Mouse (Mus musculus): ENCODE data around the gene Pde4a. TPM values are rescaled to one million over a fixed set of nuclear protein-coding genes. Genes with fewer than 3 reads are reported as not detected.

Pde4a gene
- polyA plus RNA-seq, 1 experiment from 2014 or later, result 5.3 TPM

GRCm38 (mm10) chr9:21141922-21142321 is 23.6 kb upstream of the Pde4a start:
- WGBS, result 90% methylated on average over 14 of the region's 14 CpGs
- Histone ChIP-seq H3K9ac (ENCODE audit: low read length) (no peak overlapping the region), H3K9me3 (ENCODE audit: control insufficient read depth, low read length) (no peaks in the 10 kb centered on the region), H3K4me1 (ENCODE audit: control insufficient read depth, insufficient read depth, low read length) (peaks cover 3% of the 10 kb centered on the region; the same call in 1 of the 2 replicates), H3K36me3 (ENCODE audit: control insufficient read depth, insufficient read depth, low read length) (peaks cover 43% of the 10 kb centered on the region), H3K4me3 (ENCODE audit: low read depth, low read length) (no peak overlapping the region), H3K27me3 (ENCODE audit: control insufficient read depth, insufficient read depth, low read length) (no peaks in the 10 kb centered on the region), H3K4me2 (ENCODE audit: low read depth, severe bottlenecking) (no peak overlapping the region), H3K27ac (replicated peaks; ENCODE audit: low read depth, low read length) (no peak overlapping the region)
- ATAC-seq (ENCODE audit: insufficient number of reproducible peaks, low FRiP score, low TSS enrichment, low read depth) (no peak), DNase-seq (ENCODE audit: low spot score) (no peak)

- H3K9ac ChIP-seq (ENCODE audit: low read length), result no peak overlapping the region
- DNase-seq (ENCODE audit: low spot score), result no peak
- ATAC-seq (ENCODE audit: insufficient number of reproducible peaks, low FRiP score, low TSS enrichment, low read depth), result no peak
- no peak overlapping the region for H3K4me3 ChIP-seq (ENCODE audit: low read depth, low read length)
- WGBS, result 98% methylated on average over 3 of the region's 3 CpGs
- H3K36me3 ChIP-seq (ENCODE audit: control insufficient read depth, insufficient read depth, low read length), result peaks cover 43% of the 10 kb centered on the region
- H3K4me1 ChIP-seq (ENCODE audit: control insufficient read depth, insufficient read depth, low read length), result peaks cover 25% of the 10 kb centered on the region
- H3K4me2 ChIP-seq (ENCODE audit: low read depth, severe bottlenecking), result no peak overlapping the region
- no peaks in the 10 kb centered on the region for H3K9me3 ChIP-seq (ENCODE audit: control insufficient read depth, low read length)
- H3K27ac ChIP-seq (replicated peaks; ENCODE audit: low read depth, low read length), result no peak overlapping the region
- no peaks in the 10 kb centered on the region for H3K27me3 ChIP-seq (ENCODE audit: control insufficient read depth, insufficient read depth, low read length)
Observed at GRCm38 (mm10) chr9:21144361-21144760, 21.2 kb upstream of the Pde4a start.

GRCm38 (mm10) chr9:21145431-21145830 is 20.1 kb upstream of the Pde4a start:
- no peak overlapping the region for H3K27ac ChIP-seq (replicated peaks; ENCODE audit: low read depth, low read length)
- no peaks in the 10 kb centered on the region for H3K9me3 ChIP-seq (ENCODE audit: control insufficient read depth, low read length)
- 0 out of 2 replicates have a peak overlapping the region, but pooled peaks have one; percentile 7 for H3K9ac ChIP-seq (ENCODE audit: low read length)
- peaks cover 36% of the 10 kb centered on the region for H3K36me3 ChIP-seq (ENCODE audit: control insufficient read depth, insufficient read depth, low read length)
- no peak overlapping the region for H3K4me2 ChIP-seq (ENCODE audit: low read depth, severe bottlenecking)
- H3K4me3 ChIP-seq (ENCODE audit: low read depth, low read length), result no peak overlapping the region
- 96% methylated on average over 4 of the region's 4 CpGs for WGBS
- peaks cover 25% of the 10 kb centered on the region for H3K4me1 ChIP-seq (ENCODE audit: control insufficient read depth, insufficient read depth, low read length)
- no peaks in the 10 kb centered on the region for H3K27me3 ChIP-seq (ENCODE audit: control insufficient read depth, insufficient read depth, low read length)
- DNase-seq (ENCODE audit: low spot score), result no peak
- no peak for ATAC-seq (ENCODE audit: insufficient number of reproducible peaks, low FRiP score, low TSS enrichment, low read depth)

GRCm38 (mm10) chr9:21146722-21147121 is 18.8 kb upstream of the Pde4a start:
- no peak for ATAC-seq (ENCODE audit: insufficient number of reproducible peaks, low FRiP score, low TSS enrichment, low read depth)

GRCm38 (mm10) chr9:21148427-21148826 is 17.1 kb upstream of the Pde4a start:
- DNase-seq (ENCODE audit: low spot score) (no peak), ATAC-seq (ENCODE audit: insufficient number of reproducible peaks, low FRiP score, low TSS enrichment, low read depth) (no peak)
- H3K27ac ChIP-seq (replicated peaks; ENCODE audit: low read depth, low read length), result no peak overlapping the region
- H3K9me3 ChIP-seq (ENCODE audit: control insufficient read depth, low read length), result no peaks in the 10 kb centered on the region
- H3K4me2 ChIP-seq (ENCODE audit: low read depth, severe bottlenecking), result peak overlapping the region; percentile 79
- peaks cover 15% of the 10 kb centered on the region for H3K36me3 ChIP-seq (ENCODE audit: control insufficient read depth, insufficient read depth, low read length)
- peaks cover 31% of the 10 kb centered on the region for H3K4me1 ChIP-seq (ENCODE audit: control insufficient read depth, insufficient read depth, low read length)
- no peaks in the 10 kb centered on the region for H3K27me3 ChIP-seq (ENCODE audit: control insufficient read depth, insufficient read depth, low read length)
- peak overlapping the region; percentile 82 for H3K9ac ChIP-seq (ENCODE audit: low read length)
- peak overlapping the region; percentile 77 for H3K4me3 ChIP-seq (ENCODE audit: low read depth, low read length)

More at GRCm38 (mm10) chr9:21146722-21147121, 18.8 kb upstream of the Pde4a start:
- no peak overlapping the region; the same call in 1 of the 2 replicates for H3K9ac ChIP-seq (ENCODE audit: low read length)
- WGBS, result 52% methylated on average over 10 of the region's 10 CpGs
- DNase-seq (ENCODE audit: low spot score), result peak; percentile 64
- H3K27ac ChIP-seq (replicated peaks; ENCODE audit: low read depth, low read length), result 0 out of 2 replicates have a peak overlapping the region, but pooled peaks have one; percentile 39
- peak overlapping the region; percentile 26; the same call in 1 of the 2 replicates for H3K4me2 ChIP-seq (ENCODE audit: low read depth, severe bottlenecking)
- no peaks in the 10 kb centered on the region for H3K27me3 ChIP-seq (ENCODE audit: control insufficient read depth, insufficient read depth, low read length)
- peaks cover 32% of the 10 kb centered on the region for H3K36me3 ChIP-seq (ENCODE audit: control insufficient read depth, insufficient read depth, low read length)
- H3K4me1 ChIP-seq (ENCODE audit: control insufficient read depth, insufficient read depth, low read length), result peaks cover 25% of the 10 kb centered on the region
- H3K4me3 ChIP-seq (ENCODE audit: low read depth, low read length), result peak overlapping the region; percentile 17; the same call in 1 of the 2 replicates
- no peaks in the 10 kb centered on the region for H3K9me3 ChIP-seq (ENCODE audit: control insufficient read depth, low read length)

- DNase-seq (ENCODE audit: low spot score) (no peak), ATAC-seq (ENCODE audit: insufficient number of reproducible peaks, low FRiP score, low TSS enrichment, low read depth) (no peak)
- peaks cover 8% of the 10 kb centered on the region for H3K36me3 ChIP-seq (ENCODE audit: control insufficient read depth, insufficient read depth, low read length)
- 8% methylated on average over 8 of the region's 8 CpGs for WGBS
- no peaks in the 10 kb centered on the region for H3K27me3 ChIP-seq (ENCODE audit: control insufficient read depth, insufficient read depth, low read length)
- H3K9me3 ChIP-seq (ENCODE audit: control insufficient read depth, low read length), result no peaks in the 10 kb centered on the region
- peak overlapping the region; percentile 32; the same call in 1 of the 2 replicates for H3K27ac ChIP-seq (replicated peaks; ENCODE audit: low read depth, low read length)
- peak overlapping the region; percentile 77 for H3K4me3 ChIP-seq (ENCODE audit: low read depth, low read length)
- H3K4me2 ChIP-seq (ENCODE audit: low read depth, severe bottlenecking), result peak overlapping the region; percentile 79
- H3K9ac ChIP-seq (ENCODE audit: low read length), result peak overlapping the region; percentile 82
- peaks cover 38% of the 10 kb centered on the region for H3K4me1 ChIP-seq (ENCODE audit: control insufficient read depth, insufficient read depth, low read length)
Observed at GRCm38 (mm10) chr9:21149077-21149653, 16.3 kb upstream of the Pde4a start.

GRCm38 (mm10) chr9:21149654-21150419 is 15.7 kb upstream of the Pde4a start, which contains the start of gene Cdc37:
Gene Cdc37 (minus strand): TSS chr9:21149982.
- WGBS, result 5% methylated on average over 56 of the region's 56 CpGs
- Histone ChIP-seq H3K36me3 (ENCODE audit: control insufficient read depth, insufficient read depth, low read length) (peaks cover 1% of the 10 kb centered on the region), H3K27ac (replicated peaks; ENCODE audit: low read depth, low read length) (peak within 1 kb of the TSS; percentile 32; the same call in 1 of the 2 replicates), H3K27me3 (ENCODE audit: control insufficient read depth, insufficient read depth, low read length) (no peaks in the 10 kb centered on the region), H3K9me3 (ENCODE audit: control insufficient read depth, low read length) (no peaks in the 10 kb centered on the region), H3K4me3 (ENCODE audit: low read depth, low read length) (peak within 1 kb of the TSS; percentile 77), H3K4me2 (ENCODE audit: low read depth, severe bottlenecking) (peak within 1 kb of the TSS; percentile 79), H3K4me1 (ENCODE audit: control insufficient read depth, insufficient read depth, low read length) (peaks cover 40% of the 10 kb centered on the region), H3K9ac (ENCODE audit: low read length) (peak within 1 kb of the TSS; percentile 82)
- peak; percentile 89 for ATAC-seq (ENCODE audit: insufficient number of reproducible peaks, low FRiP score, low TSS enrichment, low read depth)
- peak; percentile 97 for DNase-seq (ENCODE audit: low spot score)

- Histone ChIP-seq H3K27ac (replicated peaks; ENCODE audit: low read depth, low read length) (no peak overlapping the region), H3K9me3 (ENCODE audit: control insufficient read depth, low read length) (no peaks in the 10 kb centered on the region), H3K4me3 (ENCODE audit: low read depth, low read length) (peak overlapping the region; percentile 27), H3K4me1 (ENCODE audit: control insufficient read depth, insufficient read depth, low read length) (peaks cover 30% of the 10 kb centered on the region), H3K9ac (ENCODE audit: low read length) (no peak overlapping the region), H3K4me2 (ENCODE audit: low read depth, severe bottlenecking) (peak overlapping the region; percentile 66; the same call in 1 of the 2 replicates), H3K27me3 (ENCODE audit: control insufficient read depth, insufficient read depth, low read length) (no peaks in the 10 kb centered on the region), H3K36me3 (ENCODE audit: control insufficient read depth, insufficient read depth, low read length) (no peaks in the 10 kb centered on the region)
- ATAC-seq (ENCODE audit: insufficient number of reproducible peaks, low FRiP score, low TSS enrichment, low read depth) (no peak), DNase-seq (ENCODE audit: low spot score) (peak; percentile 73)
- WGBS, result 4% methylated on average over 11 of the region's 11 CpGs
Observed at GRCm38 (mm10) chr9:21152715-21153114, 12.8 kb upstream of the Pde4a start.
